Mouse (Mus musculus): ENCODE data around the gene Guf1. TPM values are rescaled to one million over a fixed set of nuclear protein-coding genes. Genes with fewer than 3 reads are reported as not detected.

Guf1 gene
- 1 to 10 TPM; 8.3 to 8.8 TPM for total RNA-seq (2023)

DNA sequence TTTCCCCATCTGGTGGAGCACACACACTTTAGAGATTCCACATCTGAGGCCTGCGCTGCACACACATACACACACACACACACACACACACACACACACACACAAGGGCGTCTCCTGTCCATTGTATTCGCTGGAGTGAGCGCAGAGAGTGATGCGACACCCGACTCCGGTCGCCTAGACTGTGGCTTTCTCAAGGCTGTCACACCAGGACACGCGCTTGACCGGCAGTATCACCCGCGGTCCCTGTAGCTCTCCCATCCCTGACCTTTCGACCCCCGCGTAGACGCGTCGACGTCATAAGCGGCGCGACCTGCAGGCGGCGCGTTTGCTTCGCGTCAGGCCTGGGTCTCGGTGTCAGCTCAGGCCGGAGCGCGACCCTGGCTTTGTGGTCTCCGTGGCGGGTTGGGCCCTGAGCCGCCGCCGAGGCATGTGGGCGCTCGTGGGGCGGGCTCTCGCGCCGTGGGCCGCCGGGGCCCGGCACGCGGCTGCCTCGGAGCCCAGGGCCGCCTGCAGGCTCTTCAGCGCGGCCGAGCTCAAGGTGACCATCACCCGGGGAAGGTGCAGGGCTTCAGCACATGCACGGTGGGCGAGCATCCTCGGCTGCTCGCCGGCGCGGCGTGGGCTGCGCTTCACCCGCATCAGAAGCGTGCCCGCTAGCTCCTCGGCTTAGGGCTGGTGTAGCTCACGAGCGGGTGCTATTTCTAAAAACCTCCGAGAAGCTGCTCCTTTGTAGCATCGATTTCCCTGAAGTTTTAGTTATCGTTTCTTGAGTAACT, at the start of gene Guf1:
Gene Guf1 (plus strand): TSS at position 296 of the 776 bp plus-strand sequence.

DNA sequence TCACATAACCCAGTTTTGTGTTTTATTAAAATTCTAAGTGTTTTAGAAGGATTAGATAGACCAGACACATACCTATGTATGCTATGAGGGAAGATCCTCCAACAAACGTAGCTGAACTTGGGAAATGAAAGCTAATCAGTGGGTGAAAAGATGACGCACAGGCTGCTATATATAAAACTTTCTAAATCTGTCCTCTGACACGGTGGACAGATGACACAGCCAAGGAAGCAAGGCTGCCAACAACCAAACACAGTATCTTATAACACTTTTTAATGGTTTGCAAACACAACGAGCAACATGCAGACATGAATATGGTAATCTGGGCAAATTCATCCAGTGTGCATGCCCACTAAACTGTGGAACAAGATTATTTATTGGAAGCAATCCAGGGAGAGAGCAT, 14.2 kb upstream of the Guf1 start, which contains the start of gene Yipf7:
Gene Yipf7 (minus strand): TSS at position 160 of the 400 bp plus-strand sequence.

GRCm38 (mm10) chr5:69591640-69592461, 35.1 kb downstream of the Guf1 start, which contains the start of gene Gnpda2:
TSS of gene Gnpda2 (minus strand) at chr5:69592340.

Other genes starting within 250 kb of the Guf1 start
- gene Kctd8, start 215.2 kb upstream of the Guf1 start, total RNA-seq (2023): not detected
- not detected for gene Yipf7, start 14.3 kb upstream of the Guf1 start, total RNA-seq (2023)
- gene Gnpda2, start 35.4 kb downstream of the Guf1 start, total RNA-seq (2023): 1 to 10 TPM; 4.6 to 5.5 TPM